Mouse (Mus musculus): Measurements from ENCODE around the gene Rimkla.

DNA sequence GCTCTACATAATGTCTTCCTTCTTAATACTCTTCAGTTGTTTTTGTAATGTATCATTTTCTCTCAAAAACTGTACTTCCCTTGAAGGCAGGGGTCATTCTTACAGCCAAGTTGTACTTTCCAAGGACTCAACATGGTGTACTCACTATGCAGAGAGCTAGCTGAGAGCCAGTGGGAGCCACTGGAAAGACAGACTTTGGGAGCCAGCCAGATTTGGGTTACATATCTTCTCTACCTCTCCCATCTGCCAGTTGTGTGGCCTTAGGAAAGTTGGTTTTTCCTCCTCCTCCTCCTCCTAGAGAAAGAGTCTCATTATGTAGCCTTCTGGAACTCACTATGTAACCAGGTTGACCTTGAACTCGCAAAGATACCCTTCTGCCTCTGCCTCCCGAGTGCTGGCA is 32.0 kb upstream of the Rimkla start:
- no peak for TF ChIP-seq CTCF (IDR thresholded peaks at IDR 0.05; ENCODE audit: borderline replicate concordance, insufficient read depth, low read length)
- no peak for TF ChIP-seq POLR2A (IDR thresholded peaks at IDR 0.05; ENCODE audit: low read depth, low read length)
